Mouse (Mus musculus) neutrophil, adult 5-6 weeks (primary cell): ENCODE measurements around the gene Cenpm. TPM values are rescaled to one million over a fixed set of nuclear protein-coding genes. Genes with fewer than 3 reads are reported as not detected.

Source experiments
- ATAC-seq: fragments of 151-379, 151-347 bp; 2 replicates; pipeline ENCODE4 v1.8.0; 2017; ENCODE audit warnings: mild to moderate bottlenecking, moderate TSS enrichment; ENCODE audit not compliant: insufficient number of reproducible peaks, poor library complexity, low FRiP score, severe bottlenecking; ENCODE audit errors: extremely low read depth
- total RNA-seq: library from RNA; stranded (forward); fragments of 200-1000 nt; gene quantifications from 2 replicates; pipeline ENCODE4 v1.2.3, GENCODE M21; 2017

Gene Cenpm
- not detected in 2 replicates for total RNA-seq

- ATAC-seq = peak; percentile 91
Measured at GRCm38 (mm10) chr15:82244115-82244804, at the start of gene Cenpm. Cenpm (minus strand) TSS chr15:82244748.

- no peak for ATAC-seq
Measured at GRCm38 (mm10) chr15:82294059-82294458, 49.5 kb upstream of the Cenpm start.

GRCm38 (mm10) chr15:82293271-82293711 is 48.7 kb upstream of the Cenpm start:
- no peak for ATAC-seq

- no peak for ATAC-seq
Measured at GRCm38 (mm10) chr15:82292851-82293250, 48.3 kb upstream of the Cenpm start.

GRCm38 (mm10) chr15:82290252-82290651 is 45.7 kb upstream of the Cenpm start:
- no peak for ATAC-seq

GRCm38 (mm10) chr15:82286157-82286556 is 41.6 kb upstream of the Cenpm start:
- ATAC-seq = no peak

GRCm38 (mm10) chr15:82280638-82281037 is 36.1 kb upstream of the Cenpm start:
- ATAC-seq = no peak

- no peak for ATAC-seq
Measured at GRCm38 (mm10) chr15:82277591-82277990, 33.0 kb upstream of the Cenpm start.

GRCm38 (mm10) chr15:82274927-82275901 is 30.7 kb upstream of the Cenpm start:
- ATAC-seq = no peak

GRCm38 (mm10) chr15:82274593-82274926 is 30.0 kb upstream of the Cenpm start, which contains the start of gene Sept3:
Sept3 (plus strand) TSS chr15:82274893.
- ATAC-seq = no peak

- no peak for ATAC-seq
Measured at GRCm38 (mm10) chr15:82272295-82272694, 27.7 kb upstream of the Cenpm start.

- ATAC-seq = peak; percentile 23; the same call in 1 of the 2 replicates
Measured at GRCm38 (mm10) chr15:82271201-82271600, 26.7 kb upstream of the Cenpm start.

GRCm38 (mm10) chr15:82268783-82269182 is 24.2 kb upstream of the Cenpm start:
- no peak for ATAC-seq

- no peak for ATAC-seq
Measured at GRCm38 (mm10) chr15:82268185-82268584, 23.6 kb upstream of the Cenpm start.

- no peak for ATAC-seq
Measured at GRCm38 (mm10) chr15:82266356-82266755, 21.8 kb upstream of the Cenpm start.

- peak; percentile 53 for ATAC-seq
Measured at GRCm38 (mm10) chr15:82259510-82259909, 15.0 kb upstream of the Cenpm start.

GRCm38 (mm10) chr15:82255944-82256383 is 11.4 kb upstream of the Cenpm start:
- no peak for ATAC-seq

GRCm38 (mm10) chr15:82255248-82255647 is 10.7 kb upstream of the Cenpm start:
- no peak for ATAC-seq

GRCm38 (mm10) chr15:82252097-82252496 is 7.5 kb upstream of the Cenpm start, which contains the start of gene 1500009C09Rik:
1500009C09Rik (plus strand) TSS chr15:82252397.
- no peak for ATAC-seq

GRCm38 (mm10) chr15:82251579-82251978 is 7.0 kb upstream of the Cenpm start:
- no peak for ATAC-seq
